Mouse (Mus musculus): ENCODE results near the gene Sptan1.
"Not testable (repeated sequence)": the region's sequence is repeated elsewhere in the genome, so short reads cannot be mapped to it uniquely, and the experiment has no call there.

Gene Sptan1

DNA sequence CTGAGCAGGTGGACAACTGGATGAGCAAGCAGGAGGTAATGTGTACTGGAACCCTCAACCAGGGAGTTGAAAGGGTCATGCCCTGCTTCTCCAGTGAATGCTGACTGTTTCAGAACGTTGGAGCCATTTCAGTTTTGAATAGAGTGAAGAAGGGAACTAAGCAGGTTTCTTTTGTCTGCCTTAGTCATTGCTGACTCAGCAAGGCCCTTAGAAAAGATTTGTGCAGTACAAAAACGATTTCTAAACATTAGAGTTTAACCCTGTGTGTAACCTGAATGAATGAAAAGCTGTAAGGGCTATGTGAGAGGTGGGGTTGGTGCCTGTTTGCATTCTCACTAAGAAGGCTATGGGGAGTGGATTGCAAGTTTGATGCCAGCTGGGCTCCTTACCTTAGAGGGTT is 26.6 kb downstream of the Sptan1 start:
- no peak for DNase-seq (ENCODE audit: low read depth, low spot score)

- no peak for DNase-seq (ENCODE audit: low read depth, low spot score)
Observed at GRCm38 (mm10) chr2:30009101-30009500, 43.7 kb downstream of the Sptan1 start.

DNA sequence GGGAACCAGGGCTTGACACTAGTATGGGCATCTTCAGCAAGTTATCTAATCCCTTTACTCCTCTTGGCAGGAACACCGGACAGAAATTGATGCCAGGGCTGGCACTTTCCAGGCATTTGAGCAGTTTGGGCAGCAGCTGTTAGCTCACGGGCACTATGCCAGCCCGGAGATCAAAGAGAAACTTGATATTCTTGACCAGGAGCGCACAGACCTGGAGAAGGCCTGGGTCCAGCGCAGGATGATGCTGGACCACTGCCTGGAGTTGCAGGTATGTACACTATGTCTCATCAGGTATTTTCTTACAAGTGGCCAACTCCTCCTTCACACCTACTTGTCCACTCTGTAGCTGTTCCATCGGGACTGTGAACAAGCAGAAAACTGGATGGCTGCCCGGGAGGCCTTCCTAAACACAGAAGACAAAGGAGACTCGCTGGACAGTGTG is 45.5 kb downstream of the Sptan1 start:
- DNase-seq (ENCODE audit: low read depth, low spot score), result no peak

DNA sequence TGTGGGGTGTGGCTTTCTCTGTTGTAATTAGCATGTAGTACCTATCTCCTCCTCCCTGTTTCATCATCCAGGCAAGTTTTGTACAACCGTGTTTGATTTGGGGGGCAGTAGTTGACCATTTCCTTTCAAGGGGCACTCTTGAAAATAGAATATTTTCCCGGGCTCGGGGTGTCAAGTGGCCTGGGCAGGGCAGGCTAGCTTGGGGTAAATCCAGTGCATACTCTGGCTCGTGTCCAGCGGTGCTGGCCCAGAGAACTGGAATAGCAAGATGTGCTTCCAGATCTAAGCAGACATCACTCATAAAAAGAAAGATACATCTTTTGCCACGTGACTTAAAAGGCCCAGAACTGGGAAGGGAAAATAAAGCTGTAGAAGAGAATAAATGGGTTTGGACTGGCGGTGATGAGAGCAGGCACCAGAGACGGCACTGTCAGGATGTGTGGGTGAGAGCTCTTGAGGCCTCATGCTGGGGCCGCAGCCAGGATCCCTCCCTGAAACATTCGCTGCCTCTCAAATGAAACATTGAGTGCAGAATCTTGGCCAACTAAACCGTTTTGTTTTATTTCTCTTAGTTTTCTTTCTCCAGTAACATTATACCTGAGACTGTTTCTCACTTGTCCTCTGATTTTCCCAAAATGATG is 49.1 kb downstream of the Sptan1 start:
- no peak for DNase-seq (ENCODE audit: low read depth, low spot score)

GRCm38 (mm10) chr2:30025454-30025853 is 60.1 kb downstream of the Sptan1 start:
- no peak for DNase-seq (ENCODE audit: low read depth, low spot score)

DNA sequence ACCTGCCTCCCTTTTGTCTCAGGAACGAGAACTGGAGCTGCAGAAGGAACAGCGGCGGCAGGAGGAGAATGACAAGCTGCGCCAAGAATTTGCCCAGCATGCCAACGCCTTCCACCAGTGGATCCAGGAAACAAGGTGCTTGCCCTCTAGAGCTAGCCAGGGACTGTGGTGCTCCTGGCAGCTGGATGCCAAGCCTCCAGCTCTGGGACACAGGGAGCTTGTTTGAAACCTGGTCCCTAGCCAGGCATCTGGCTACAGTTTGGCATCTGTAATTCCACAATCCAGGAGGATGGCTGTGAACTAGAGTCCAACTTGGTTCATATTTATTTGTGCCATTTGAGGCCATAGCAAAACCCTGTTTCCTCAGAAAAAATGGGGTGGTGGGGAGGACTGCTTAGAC is 61.6 kb downstream of the Sptan1 start:
- no peak for DNase-seq (ENCODE audit: low read depth, low spot score)

GRCm38 (mm10) chr2:30032244-30032846 is 67.0 kb downstream of the Sptan1 start:
- DNase-seq (ENCODE audit: low read depth, low spot score), result no peak

- no peak for DNase-seq (ENCODE audit: low read depth, low spot score)
Observed at GRCm38 (mm10) chr2:30032957-30033356, 67.6 kb downstream of the Sptan1 start.

DNA sequence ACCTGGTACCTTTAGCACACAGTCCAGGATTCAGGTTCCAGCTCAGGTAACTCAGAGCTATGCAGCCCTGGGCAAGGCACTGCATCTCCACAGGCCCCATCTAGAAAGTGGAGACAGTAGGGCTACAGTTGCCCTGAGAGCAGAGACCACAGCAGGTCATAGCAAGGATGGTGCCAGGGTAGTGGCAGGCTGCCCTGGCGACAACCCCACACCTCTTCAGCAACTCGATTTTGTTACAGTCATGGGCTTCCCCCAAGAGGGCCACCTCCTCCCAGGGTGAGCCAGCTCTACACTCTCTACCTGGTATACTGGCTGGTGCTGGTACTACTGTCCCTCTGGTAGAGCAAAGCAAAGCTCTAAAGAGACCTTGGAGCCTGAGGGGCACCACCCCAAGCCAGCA is 72.4 kb downstream of the Sptan1 start:
- no peak for DNase-seq (ENCODE audit: low read depth, low spot score)

DNA sequence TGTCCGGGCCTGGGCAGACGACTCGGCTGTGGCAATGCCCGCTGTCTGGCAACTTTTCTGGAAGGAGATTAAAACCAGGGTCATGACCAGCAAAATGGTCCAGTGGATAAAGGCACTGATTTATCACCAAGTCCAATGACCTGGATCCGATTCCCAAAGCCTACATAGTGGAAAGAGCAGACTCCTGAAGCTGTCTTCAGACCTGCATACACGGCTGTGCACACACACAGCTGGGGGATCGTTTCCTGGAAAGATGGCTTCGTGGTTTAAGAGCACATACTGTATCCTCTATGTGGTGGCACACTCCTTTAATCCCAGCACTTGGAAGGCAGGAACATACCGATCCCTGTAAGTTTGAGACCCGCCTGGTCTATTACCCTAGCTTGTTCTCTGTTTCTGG is 73.0 kb downstream of the Sptan1 start:
- no peak for DNase-seq (ENCODE audit: low read depth, low spot score)

DNA sequence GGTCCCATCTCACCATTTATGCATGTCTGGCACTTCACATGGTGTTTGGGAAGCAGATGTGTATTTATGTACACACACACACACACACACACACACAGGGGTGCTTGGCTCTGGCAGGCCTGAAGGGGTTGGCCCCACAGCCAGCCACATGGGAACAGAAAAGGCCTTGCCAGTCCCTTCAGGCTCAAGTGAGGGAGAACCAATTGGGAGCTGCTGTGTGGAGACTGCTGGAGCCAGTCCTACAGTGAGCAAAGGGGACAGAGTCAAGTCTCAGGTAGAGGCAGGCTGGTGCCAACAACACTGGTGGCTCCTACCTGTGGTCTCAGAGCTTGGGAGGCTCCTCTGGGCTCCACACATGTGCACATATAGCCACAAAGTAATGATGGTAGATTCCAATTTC is 74.3 kb downstream of the Sptan1 start:
- no peak for DNase-seq (ENCODE audit: low read depth, low spot score)

- DNase-seq (ENCODE audit: low read depth, low spot score), result peak; percentile 72
Observed at GRCm38 (mm10) chr2:30042445-30042844, 77.1 kb downstream of the Sptan1 start.

GRCm38 (mm10) chr2:30044550-30044949 is 79.2 kb downstream of the Sptan1 start:
- DNase-seq (ENCODE audit: low read depth, low spot score), result no peak

DNA sequence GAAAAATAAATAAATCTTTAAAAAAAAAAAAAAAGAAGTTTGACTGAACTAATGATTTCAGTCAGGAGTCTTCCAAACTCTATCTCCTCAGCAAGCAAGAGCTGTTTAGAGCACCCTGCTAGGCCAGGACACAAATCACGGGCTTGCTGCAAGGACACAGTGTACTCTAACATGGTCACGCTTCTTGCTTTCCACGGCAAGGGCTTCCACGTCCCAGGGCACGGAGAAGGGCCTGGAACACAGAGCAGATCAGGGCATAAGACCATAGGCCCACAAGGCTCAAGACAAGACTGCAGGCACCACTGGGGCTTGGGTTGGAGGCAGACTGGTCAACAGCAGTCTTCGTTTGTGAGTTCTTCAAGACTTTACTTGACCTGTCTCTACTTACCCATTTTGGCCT is 81.8 kb downstream of the Sptan1 start:
- no peak for DNase-seq (ENCODE audit: low read depth, low spot score)

DNA sequence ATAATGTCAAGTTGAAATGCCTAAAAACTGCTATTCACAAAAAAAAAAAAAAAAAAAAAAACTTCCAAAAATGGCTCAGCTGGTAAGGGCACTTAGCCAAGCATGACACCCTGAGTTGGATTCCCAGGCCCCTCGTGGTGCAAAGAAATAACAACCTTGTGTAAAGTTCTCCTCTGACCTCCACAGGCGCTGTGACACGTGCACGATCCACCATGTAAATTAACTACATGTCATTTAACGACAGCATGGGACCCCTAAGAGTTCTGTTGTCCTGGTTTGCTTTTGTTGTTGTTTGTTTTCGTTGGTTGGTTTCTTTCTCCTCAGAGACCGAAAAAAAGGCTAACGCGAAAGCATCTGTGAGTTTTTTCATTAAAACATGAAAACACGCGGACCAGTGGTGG is 82.7 kb downstream of the Sptan1 start:
- no peak for DNase-seq (ENCODE audit: low read depth, low spot score)

DNA sequence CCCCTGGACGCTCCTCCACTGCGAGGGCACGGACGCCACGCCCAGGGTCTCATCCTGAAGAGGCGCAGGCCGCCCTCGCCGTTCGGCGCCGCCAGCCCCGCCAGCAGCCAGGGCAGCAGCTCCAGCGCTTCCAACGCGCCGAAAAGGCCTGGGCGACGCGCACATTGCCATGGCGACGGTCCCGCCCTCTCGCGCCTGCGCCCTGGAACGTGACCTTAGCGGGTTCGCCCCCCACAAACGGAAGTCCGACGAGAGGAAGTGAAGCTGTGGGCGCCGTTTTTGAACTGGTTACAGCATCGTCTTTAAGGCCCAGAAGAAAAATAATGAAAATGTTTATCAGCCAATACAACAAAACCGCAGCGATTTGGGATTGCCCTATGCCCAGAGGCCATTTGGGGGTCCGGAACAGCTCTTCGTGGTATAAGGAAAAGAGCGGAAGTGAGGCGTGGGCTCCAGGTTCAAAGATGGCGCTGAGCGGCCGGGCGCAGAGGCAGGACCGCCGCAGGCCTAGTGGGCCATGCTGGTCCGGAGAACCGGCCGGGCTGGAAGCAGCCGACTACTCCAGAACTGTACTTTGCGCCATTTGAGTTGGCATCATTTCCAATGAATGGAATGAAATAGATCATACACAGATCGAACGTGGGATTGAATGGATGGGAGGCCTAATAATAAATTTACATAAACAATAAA is 83.5 kb downstream of the Sptan1 start, which contains the start of gene Wdr34:
Wdr34 (minus strand) TSS at position 183 of the 690 bp plus-strand sequence.
- DNase-seq (ENCODE audit: low read depth, low spot score), result peak; percentile 97

DNA sequence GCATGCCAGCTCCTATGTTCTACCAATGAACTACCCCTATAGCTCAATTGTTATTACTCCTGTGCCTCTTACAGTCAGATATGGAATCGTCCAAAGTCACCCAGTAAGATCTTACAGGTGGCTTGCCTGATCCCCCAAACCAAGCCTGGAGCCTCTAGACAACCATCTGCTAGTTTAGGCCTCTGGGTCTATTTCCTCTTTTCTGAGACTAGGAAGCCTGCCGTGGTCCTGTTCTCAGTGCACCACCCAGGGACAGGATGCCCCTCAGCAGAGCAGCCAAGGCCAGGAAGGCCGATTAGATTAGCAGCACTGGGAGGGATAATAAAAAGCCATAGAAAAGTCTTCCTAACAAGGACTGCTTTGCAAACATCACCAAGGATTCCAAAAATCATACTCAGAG is 84.5 kb downstream of the Sptan1 start:
- DNase-seq (ENCODE audit: low read depth, low spot score), result no peak

GRCm38 (mm10) chr2:30051992-30052761 is 86.8 kb downstream of the Sptan1 start:
- DNase-seq (ENCODE audit: low read depth, low spot score), result no peak

GRCm38 (mm10) chr2:30055310-30055709 is 90.0 kb downstream of the Sptan1 start:
- DNase-seq (ENCODE audit: low read depth, low spot score), result not testable (repeated sequence)

DNA sequence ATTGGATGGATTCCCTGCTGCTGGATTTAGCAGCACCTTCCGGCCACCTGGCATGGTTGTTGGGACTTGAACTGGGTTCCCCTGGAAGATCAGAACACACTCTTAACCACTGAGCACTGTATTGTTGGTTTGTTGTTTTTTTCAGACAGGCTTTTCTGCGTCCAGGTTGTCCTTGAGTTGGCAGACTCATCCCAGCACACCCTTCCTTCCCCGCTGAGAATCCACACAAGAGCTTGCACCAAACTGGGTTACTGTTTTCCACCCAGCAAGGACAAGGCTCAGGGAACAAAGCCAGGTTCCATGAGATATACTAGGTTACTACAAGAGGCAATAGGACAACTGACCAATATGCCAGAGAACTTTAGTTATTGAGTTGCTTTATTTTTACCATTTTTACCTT is 91.4 kb downstream of the Sptan1 start:
- no peak for DNase-seq (ENCODE audit: low read depth, low spot score)

DNA sequence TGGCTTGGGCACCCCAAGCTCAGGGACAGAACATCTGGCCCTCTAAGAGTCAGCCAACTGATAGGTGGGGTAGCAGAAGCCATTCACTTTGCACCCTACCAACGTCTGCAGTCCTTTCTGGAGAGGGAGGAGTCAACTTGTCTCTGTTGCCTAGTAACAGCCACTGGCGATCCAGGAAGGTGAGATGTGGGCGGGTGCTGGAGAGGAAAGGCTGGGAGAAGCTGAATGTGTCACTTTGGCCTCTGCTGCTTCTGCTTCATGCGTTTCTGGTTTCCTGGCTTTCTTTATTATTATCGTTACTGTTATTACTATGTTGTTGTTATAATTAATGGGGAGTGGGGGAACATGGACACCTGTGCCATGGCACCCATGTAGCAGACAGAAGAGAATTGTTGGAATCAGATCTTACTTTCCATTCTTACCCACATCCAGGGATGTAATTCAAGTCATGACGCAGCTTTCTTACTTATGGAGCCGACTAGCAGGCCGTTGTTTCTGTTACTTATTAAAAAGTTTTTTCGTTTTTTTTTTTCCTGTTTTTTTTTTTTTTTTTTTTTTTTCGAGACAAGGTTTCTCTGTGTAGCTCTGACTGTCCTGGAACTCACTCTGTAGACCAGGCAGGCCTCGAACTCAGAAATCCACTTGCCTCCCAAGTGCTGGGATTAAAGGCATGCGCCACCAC is 92.0 kb downstream of the Sptan1 start, which contains the start of gene Set:
Set (plus strand) TSS at position 156 of the 682 bp plus-strand sequence.
- no peak for DNase-seq (ENCODE audit: low read depth, low spot score)

All from retina, postnatal 7 days (tissue).